9 mouse cellular contexts compared by ENCODE assay signal in the genomic region with DNA sequence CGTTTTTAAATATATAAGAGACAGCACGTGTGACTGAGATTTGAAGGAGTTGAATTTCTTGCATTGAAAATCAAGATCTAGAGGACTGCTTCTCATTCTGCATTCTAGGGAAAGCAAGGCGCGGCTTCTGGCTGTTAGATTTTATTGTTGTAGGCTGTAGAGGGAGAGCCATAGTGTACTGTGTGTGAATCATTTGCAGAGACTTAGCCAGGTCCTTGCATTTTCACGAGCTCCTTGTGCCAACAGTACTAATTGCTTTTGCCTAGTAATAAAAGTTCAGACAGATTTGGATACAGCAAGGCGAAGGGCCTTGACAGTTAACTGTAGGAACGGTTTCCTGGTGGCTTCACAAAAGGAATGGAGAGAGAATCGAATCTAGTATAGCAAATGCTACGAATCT. TPM values are rescaled to one million over a fixed set of nuclear protein-coding genes. Genes with fewer than 3 reads are reported as not detected.
A peak's percentile ranks its signal among the peaks of the same experiment; 100 is the strongest.
DNase-seq lines count a peak whose midpoint lies in the region; ATAC-seq and TF ChIP-seq lines count a peak whose summit lies in the region.
"Had no signal": no experiment of that assay in that cellular context is flagged by ENCODE, and none has a peak within 500 bp of the region (broad histone marks: within the 10 kb centered on the region; RNA-seq: fewer than 3 reads in every experiment).

No protein-coding gene starts in this region.

- 62% methylated on average over 9 of the region's 9 CpGs for WGBS in kidney, embryonic 14.5 days
- 73% methylated on average over 9 of the region's 9 CpGs for whole genome bisulfite sequencing in embryonic facial prominence, embryonic 13.5 days
- 41% methylated on average over 9 of the region's 9 CpGs for WGBS in forebrain, postnatal 0 days
- 61% methylated on average over 9 of the region's 9 CpGs for WGBS in neural tube, embryonic 14.5 days

- no peak overlapping the region for H3K4me3 ChIP-seq in kidney, embryonic 14.5 days (ENCODE audit: low read length)
- peak overlapping the region; percentile 72 for H3K4me3 ChIP-seq in embryonic facial prominence, embryonic 13.5 days
- H3K4me3 ChIP-seq in forebrain, postnatal 0 days (ENCODE audit: low read depth, low read length), result peak overlapping the region; percentile 10; the same call in 1 of the 2 replicates
- 0 out of 2 replicates have a peak overlapping the region, but pooled peaks have one; percentile 8 for H3K4me3 ChIP-seq in neural tube, embryonic 14.5 days (ENCODE audit: low read depth, low read length)

- TF ChIP-seq CTCF in forebrain, postnatal 0 days (IDR thresholded peaks at IDR 0.05; ENCODE audit: low read depth), result no peak

- H3K4me1 ChIP-seq in kidney, embryonic 14.5 days (ENCODE audit: control insufficient read depth, insufficient read depth, low read length), result 0 out of 2 replicates have a peak, but pooled peaks cover 3% of the 10 kb centered on the region
- peaks cover 58% of the 10 kb centered on the region for H3K4me1 ChIP-seq in embryonic facial prominence, embryonic 13.5 days
- peaks cover 40% of the 10 kb centered on the region for H3K4me1 ChIP-seq in forebrain, postnatal 0 days (ENCODE audit: insufficient read depth)
- H3K4me1 ChIP-seq in neural tube, embryonic 14.5 days (ENCODE audit: control insufficient read depth, insufficient read depth, low read length), result peaks cover 14% of the 10 kb centered on the region; the same call in 1 of the 2 replicates

- no peak overlapping the region for H3K27ac ChIP-seq in kidney, embryonic 14.5 days (ENCODE audit: low read depth, low read length)
- no peak overlapping the region for H3K27ac ChIP-seq in embryonic facial prominence, embryonic 13.5 days
- no peak overlapping the region for H3K27ac ChIP-seq in forebrain, postnatal 0 days (ENCODE audit: low read depth, low read length)
- no peak overlapping the region for H3K27ac ChIP-seq in neural tube, embryonic 14.5 days (ENCODE audit: low read depth, low read length)

- no peak for ATAC-seq in kidney, embryonic 14.5 days (ENCODE audit: low FRiP score, low TSS enrichment)
- no peak for ATAC-seq in embryonic facial prominence, embryonic 13.5 days (ENCODE audit: insufficient number of reproducible peaks, insufficient read depth, low FRiP score, low TSS enrichment, low read depth)
- no peak for ATAC-seq in forebrain, postnatal 0 days
- ATAC-seq in neural tube, embryonic 14.5 days (ENCODE audit: low read depth), result no peak

- no peaks in the 10 kb centered on the region for H3K9me3 ChIP-seq in kidney, embryonic 14.5 days (ENCODE audit: control insufficient read depth, low read length)
- no peaks in the 10 kb centered on the region for H3K9me3 ChIP-seq in embryonic facial prominence, embryonic 13.5 days
- no peaks in the 10 kb centered on the region for H3K9me3 ChIP-seq in forebrain, postnatal 0 days (ENCODE audit: low read length)
- H3K9me3 ChIP-seq in neural tube, embryonic 14.5 days (ENCODE audit: control insufficient read depth, low read length), result no peaks in the 10 kb centered on the region

- H3K27me3 ChIP-seq in kidney, embryonic 14.5 days (ENCODE audit: control insufficient read depth, insufficient read depth, low read length), result no peaks in the 10 kb centered on the region
- H3K27me3 ChIP-seq in embryonic facial prominence, embryonic 13.5 days, result no peaks in the 10 kb centered on the region
- no peaks in the 10 kb centered on the region for H3K27me3 ChIP-seq in forebrain, postnatal 0 days (ENCODE audit: insufficient read depth, low read length)
- no peaks in the 10 kb centered on the region for H3K27me3 ChIP-seq in neural tube, embryonic 14.5 days (ENCODE audit: control insufficient read depth, insufficient read depth, low read length)

- no peak for DNase-seq in kidney, postnatal 25 days
- no peak for DNase-seq in forebrain, postnatal 0 days
- DNase-seq in spleen, postnatal 4 days (ENCODE audit: low spot score in 2 of 2), result no peak
- DNase-seq in ovary, postnatal 10 days (ENCODE audit: low spot score), result no peak
- DNase-seq: cerebellum, postnatal 25 days; kidney, adult 11 months had no signal

- no peak overlapping the region for H3K9ac ChIP-seq in kidney, embryonic 14.5 days (ENCODE audit: low read depth, low read length)
- peak overlapping the region; percentile 38; the same call in 1 of the 2 replicates for H3K9ac ChIP-seq in embryonic facial prominence, embryonic 13.5 days
- no peak overlapping the region; the same call in 1 of the 2 replicates for H3K9ac ChIP-seq in forebrain, postnatal 0 days
- no peak overlapping the region for H3K9ac ChIP-seq in neural tube, embryonic 14.5 days (replicated peaks; ENCODE audit: low read depth, low read length)

- H3K36me3 ChIP-seq in kidney, embryonic 14.5 days (ENCODE audit: control insufficient read depth, insufficient read depth, low read length), result no peaks in the 10 kb centered on the region
- H3K36me3 ChIP-seq in embryonic facial prominence, embryonic 13.5 days, result no peaks in the 10 kb centered on the region
- H3K36me3 ChIP-seq in forebrain, postnatal 0 days (ENCODE audit: insufficient read depth), result no peaks in the 10 kb centered on the region
- no peaks in the 10 kb centered on the region for H3K36me3 ChIP-seq in neural tube, embryonic 14.5 days (ENCODE audit: control insufficient read depth, insufficient read depth, low read length)

- peak overlapping the region; percentile 28 for H3K4me2 ChIP-seq in kidney, embryonic 14.5 days (replicated peaks; ENCODE audit: low read depth, low read length)
- H3K4me2 ChIP-seq in embryonic facial prominence, embryonic 13.5 days, result peak overlapping the region; percentile 90
- H3K4me2 ChIP-seq in forebrain, postnatal 0 days (ENCODE audit: low read depth), result peak overlapping the region; percentile 91
- peak overlapping the region; percentile 86; the same call in 1 of the 2 replicates for H3K4me2 ChIP-seq in neural tube, embryonic 14.5 days (ENCODE audit: low read depth, low read length)

RNA-seq across cellular contexts. Expression of a gene that starts 3.0 kb away (rescaled TPM):
- 157 and 158 TPM in 2 replicates for polyA plus RNA-seq in kidney, embryonic 14.5 days (2014; fragmentation: Nextera tagmentation; extraction: Ambion mirVana)
- 149 and 155 TPM in 2 replicates for polyA plus RNA-seq in embryonic facial prominence, embryonic 13.5 days (2015; fragmentation: Nextera tagmentation; extraction: Ambion mirVana)
- 147 and 199 TPM in 2 replicates for total RNA-seq in forebrain, postnatal 0 days (2014; rRNA removed)
- polyA plus RNA-seq in forebrain, postnatal 0 days (2015; fragmentation: Nextera tagmentation; extraction: Ambion mirVana), result 128 and 164 TPM in 2 replicates
- polyA plus RNA-seq in neural tube, embryonic 14.5 days (2014; fragmentation: Nextera tagmentation; extraction: Ambion mirVana), result 137 and 169 TPM in 2 replicates

Comparison
In these comparisons a context has a peak if more than half of its experiments do, and no peak if none do; other contexts are left out.
1. H3K4me2 ChIP-seq: peak in every context shown above with its lines; median percentile 91 in forebrain, postnatal 0 days; 90 in embryonic facial prominence, embryonic 13.5 days; 86 in neural tube, embryonic 14.5 days; 28 in kidney, embryonic 14.5 days.